Mouse (Mus musculus) left cerebral cortex, postnatal 10 days (tissue): ENCODE measurements around the gene Adh1. TPM values are rescaled to one million over a fixed set of nuclear protein-coding genes. Genes with fewer than 3 reads are reported as not detected.

Source experiments
- DNase-seq, 2 experiments: peaks; one replicate each; pipeline ENCODE4 v3.0.0; 2021 to 2022; ENCODE audit warnings: low spot score in 2 of 2, mixed read lengths in 1 of 2; ENCODE audit errors: extremely low spot score in 1 of 2
- intact Hi-C: fragments of 180-260 bp; cut with DNase I; formaldehyde crosslinking; loops from one replicate; pipeline ENCODE4 v1.15.1; 2025
- total RNA-seq, 2 experiments: library from RNA; stranded (reverse); gene quantifications; 2 replicates each; pipeline ENCODE4 v1.2.3; 2021

Gene Adh1
- 1 to 10 TPM; 2.0 to 3.4 TPM for total RNA-seq

GRCm38 (mm10) chr3:138260721-138261669 lies at the start of gene Adh1:
TSS of gene Adh1 (plus strand) at chr3:138260991.
- no peak for DNase-seq
- intact Hi-C loops = no loop called here

- intact Hi-C loops = no loop called here
- no peak for DNase-seq
Observed at GRCm38 (mm10) chr3:138212431-138212951, 48.3 kb upstream of the Adh1 start.

GRCm38 (mm10) chr3:138215395-138215989 lies 45.3 kb upstream of the Adh1 start:
- DNase-seq = no peak
- intact Hi-C loops = no loop called here

- no peak for DNase-seq
- intact Hi-C loops = no loop called here
Observed at GRCm38 (mm10) chr3:138216091-138216490, 44.7 kb upstream of the Adh1 start.

- intact Hi-C loops = no loop called here
Observed at GRCm38 (mm10) chr3:138217631-138218264, 43.0 kb upstream of the Adh1 start, which contains the start of gene Adh7. TSS of gene Adh7 (plus strand) at chr3:138217760.

GRCm38 (mm10) chr3:138221116-138221515 lies 39.7 kb upstream of the Adh1 start:
- intact Hi-C loops = loop anchor here (5.0 kb wide), 1 partner anchor 186 kb away; no protein-coding TSS in a partner anchor
- DNase-seq = no peak

More at GRCm38 (mm10) chr3:138217631-138218264, 43.0 kb upstream of the Adh1 start, which contains the start of gene Adh7:
- no peak for DNase-seq

- intact Hi-C loops = loop anchor here (5.0 kb wide), 1 partner anchor 185 kb away; no protein-coding TSS in a partner anchor
- no peak for DNase-seq
Observed at GRCm38 (mm10) chr3:138222511-138222910, 38.3 kb upstream of the Adh1 start.

GRCm38 (mm10) chr3:138222952-138223351 lies 37.8 kb upstream of the Adh1 start:
- DNase-seq = peak; percentile 6 to 61
- intact Hi-C loops = loop anchor here (5.0 kb wide), 1 partner anchor 184 kb away; no protein-coding TSS in a partner anchor

GRCm38 (mm10) chr3:138224363-138224954 lies 36.3 kb upstream of the Adh1 start:
- intact Hi-C loops = loop anchor here (5.0 kb wide), 1 partner anchor 183 kb away; no protein-coding TSS in a partner anchor
- DNase-seq = no peak

GRCm38 (mm10) chr3:138225331-138225730 lies 35.5 kb upstream of the Adh1 start:
- DNase-seq = no peak
- intact Hi-C loops = no loop called here

GRCm38 (mm10) chr3:138225853-138226252 lies 34.9 kb upstream of the Adh1 start:
- peak in 1 of 2 experiments; percentile 30 for DNase-seq
- intact Hi-C loops = no loop called here

GRCm38 (mm10) chr3:138226476-138226875 lies 34.3 kb upstream of the Adh1 start:
- DNase-seq = no peak
- intact Hi-C loops = no loop called here

- intact Hi-C loops = no loop called here
- DNase-seq = no peak
Observed at GRCm38 (mm10) chr3:138227082-138227481, 33.7 kb upstream of the Adh1 start.

- intact Hi-C loops = no loop called here
- DNase-seq = no peak
Observed at GRCm38 (mm10) chr3:138227782-138228181, 33.0 kb upstream of the Adh1 start.

- no peak for DNase-seq
- intact Hi-C loops = no loop called here
Observed at GRCm38 (mm10) chr3:138229448-138229847, 31.3 kb upstream of the Adh1 start.

GRCm38 (mm10) chr3:138230266-138230665 lies 30.5 kb upstream of the Adh1 start:
- intact Hi-C loops = no loop called here

GRCm38 (mm10) chr3:138231531-138231930 lies 29.3 kb upstream of the Adh1 start:
- no peak for DNase-seq
- intact Hi-C loops = no loop called here

More at GRCm38 (mm10) chr3:138230266-138230665, 30.5 kb upstream of the Adh1 start:
- DNase-seq = no peak

- DNase-seq = no peak
- intact Hi-C loops = no loop called here
Observed at GRCm38 (mm10) chr3:138236546-138237163, 24.1 kb upstream of the Adh1 start.
